Mouse (Mus musculus): ENCODE data around the gene Rhpn2. TPM values are rescaled to one million over a fixed set of nuclear protein-coding genes. Genes with fewer than 3 reads are reported as not detected.

The Rhpn2 gene
- polyA plus RNA-seq, 1 experiment from 2014 or later, result 74.7 TPM

DNA sequence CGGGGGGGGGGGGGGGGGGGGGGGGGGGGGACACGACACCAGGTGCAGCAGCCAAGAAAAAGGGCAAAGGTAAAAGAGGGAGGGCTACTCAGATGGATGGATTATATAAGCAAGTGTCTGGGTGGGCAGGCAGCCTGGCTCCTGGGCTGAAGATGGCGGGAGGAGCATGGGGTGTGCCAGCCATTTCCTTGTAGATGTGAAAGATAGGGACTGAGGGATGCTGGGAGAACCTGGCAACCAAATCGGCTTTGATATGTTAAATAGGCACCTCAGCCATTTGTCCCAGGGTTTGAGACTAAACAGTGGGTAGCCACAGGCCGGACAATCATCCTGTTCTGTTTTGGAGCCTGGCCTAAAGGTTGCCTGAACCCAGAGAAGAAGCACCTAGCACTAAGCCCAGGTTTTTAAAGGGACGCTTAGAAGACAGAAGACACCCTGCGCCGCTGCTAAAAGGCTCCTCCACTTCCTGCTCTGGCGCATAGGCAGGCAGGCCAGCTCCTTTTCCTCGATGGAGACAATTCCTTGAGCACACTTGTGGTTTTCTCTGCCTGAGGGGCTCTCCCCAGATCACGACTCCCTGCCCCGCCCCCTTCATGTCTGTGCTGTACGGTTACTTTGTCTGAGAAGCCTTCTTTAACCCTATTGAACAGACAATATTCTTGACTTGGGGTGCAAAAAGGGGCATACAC lies 11.1 kb upstream of the Rhpn2 start:
- WGBS, result 9% methylated on average over 11 of the region's 13 CpGs
- no peak overlapping the region for H3K4me3 ChIP-seq (replicated peaks)
- H3K9me3 ChIP-seq, result no peaks in the 10 kb centered on the region
- no peak overlapping the region for H3K27ac ChIP-seq
- H3K9ac ChIP-seq, result 0 out of 2 replicates have a peak overlapping the region, but pooled peaks have one; percentile 15
- 0 out of 2 replicates have a peak, but pooled peaks have one; percentile 29 for ATAC-seq
- H3K36me3 ChIP-seq, result no peaks in the 10 kb centered on the region
- H3K4me2 ChIP-seq (replicated peaks), result peak overlapping the region; percentile 25; the same call in 1 of the 2 replicates
- H3K4me1 ChIP-seq (replicated peaks), result no peaks in the 10 kb centered on the region
- no peaks in the 10 kb centered on the region for H3K27me3 ChIP-seq (replicated peaks)

DNA sequence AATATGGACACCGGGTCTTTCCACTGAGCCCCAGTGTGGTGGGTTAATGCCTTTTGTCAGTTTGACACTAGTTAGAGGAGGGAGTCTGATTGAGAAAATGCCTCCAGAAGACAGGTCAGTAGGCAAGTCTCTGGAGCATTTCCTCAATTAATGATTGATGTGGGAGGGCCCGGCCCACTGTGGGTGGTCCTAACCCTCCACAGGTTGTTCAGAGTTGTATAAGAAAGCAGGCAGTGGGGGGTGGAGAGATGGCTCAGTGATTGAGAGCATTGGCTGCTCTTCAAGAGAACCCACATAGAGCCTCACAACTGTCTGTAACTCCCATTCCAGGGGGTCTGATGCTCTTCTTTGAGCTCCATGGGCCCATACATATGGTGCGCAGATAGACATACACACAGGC lies 2.4 kb upstream of the Rhpn2 start:
- H3K4me2 ChIP-seq (replicated peaks), result no peak overlapping the region
- no peaks in the 10 kb centered on the region for H3K36me3 ChIP-seq
- H3K27me3 ChIP-seq (replicated peaks), result no peaks in the 10 kb centered on the region; the same call in 1 of the 2 replicates
- ATAC-seq, result no peak
- no peak overlapping the region for H3K27ac ChIP-seq
- no peak overlapping the region for H3K4me3 ChIP-seq (replicated peaks)
- no peaks in the 10 kb centered on the region for H3K9me3 ChIP-seq
- H3K9ac ChIP-seq, result no peak overlapping the region
- H3K4me1 ChIP-seq (replicated peaks), result peaks cover 14% of the 10 kb centered on the region
- 52% methylated on average over 3 of the region's 3 CpGs for WGBS

- H3K9me3 ChIP-seq, result no peaks in the 10 kb centered on the region
- H3K4me3 ChIP-seq (replicated peaks), result peak overlapping the region; percentile 74
- H3K27me3 ChIP-seq (replicated peaks), result no peaks in the 10 kb centered on the region; the same call in 1 of the 2 replicates
- H3K9ac ChIP-seq, result peak overlapping the region; percentile 18
- peaks cover 14% of the 10 kb centered on the region for H3K4me1 ChIP-seq (replicated peaks)
- H3K4me2 ChIP-seq (replicated peaks), result peak overlapping the region; percentile 96
- WGBS, result under 1% methylated on average over 19 of the region's 19 CpGs
- ATAC-seq, result peak; percentile 34
- H3K27ac ChIP-seq, result peak overlapping the region; percentile 74
- H3K36me3 ChIP-seq, result no peaks in the 10 kb centered on the region
These were observed 729 bp upstream of the Rhpn2 start for GRCm38 (mm10) chr7:35333231-35333651.

- Histone ChIP-seq H3K27ac (peak overlapping the region; percentile 89), H3K4me2 (replicated peaks) (peak overlapping the region; percentile 96), H3K36me3 (no peaks in the 10 kb centered on the region), H3K9me3 (no peaks in the 10 kb centered on the region), H3K9ac (peak overlapping the region; percentile 80), H3K4me3 (replicated peaks) (peak overlapping the region; percentile 74), H3K27me3 (replicated peaks) (no peaks in the 10 kb centered on the region; the same call in 1 of the 2 replicates), H3K4me1 (replicated peaks) (peaks cover 14% of the 10 kb centered on the region)
- under 1% methylated on average over 51 of the region's 51 CpGs for WGBS
- peak; percentile 9 for ATAC-seq
These were observed 820 bp downstream of the Rhpn2 start for GRCm38 (mm10) chr7:35334527-35335452.

DNA sequence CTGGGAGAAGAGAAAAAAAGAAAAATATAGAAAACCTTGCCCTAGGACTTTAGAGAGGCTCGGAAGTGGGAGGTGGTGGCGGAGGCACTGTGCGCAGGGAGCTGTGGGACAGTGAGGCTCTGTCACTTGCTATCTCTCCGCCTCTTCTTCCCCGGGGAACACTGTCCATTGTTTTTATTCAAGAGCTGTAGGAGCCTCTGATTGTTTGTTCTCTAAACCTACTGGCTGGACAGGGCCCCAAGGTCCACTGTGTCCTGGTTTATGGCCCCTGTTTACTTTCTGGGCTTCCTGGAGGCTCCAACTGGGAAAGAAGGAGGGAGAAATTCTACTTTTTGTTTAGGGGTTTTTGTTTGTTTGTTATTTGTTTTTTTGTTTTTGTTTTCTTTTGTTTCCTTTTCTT lies 6.2 kb downstream of the Rhpn2 start:
- 35% methylated on average over 5 of the region's 5 CpGs for WGBS
- Histone ChIP-seq H3K4me1 (replicated peaks) (peaks cover under 1% of the 10 kb centered on the region; the same call in 1 of the 2 replicates), H3K27ac (peak overlapping the region; percentile 65; the same call in 1 of the 2 replicates), H3K27me3 (replicated peaks) (no peaks in the 10 kb centered on the region), H3K9ac (no peak overlapping the region), H3K4me2 (replicated peaks) (no peak overlapping the region; the same call in 1 of the 2 replicates), H3K36me3 (no peaks in the 10 kb centered on the region), H3K4me3 (replicated peaks) (no peak overlapping the region), H3K9me3 (no peaks in the 10 kb centered on the region)
- no peak for ATAC-seq

DNA sequence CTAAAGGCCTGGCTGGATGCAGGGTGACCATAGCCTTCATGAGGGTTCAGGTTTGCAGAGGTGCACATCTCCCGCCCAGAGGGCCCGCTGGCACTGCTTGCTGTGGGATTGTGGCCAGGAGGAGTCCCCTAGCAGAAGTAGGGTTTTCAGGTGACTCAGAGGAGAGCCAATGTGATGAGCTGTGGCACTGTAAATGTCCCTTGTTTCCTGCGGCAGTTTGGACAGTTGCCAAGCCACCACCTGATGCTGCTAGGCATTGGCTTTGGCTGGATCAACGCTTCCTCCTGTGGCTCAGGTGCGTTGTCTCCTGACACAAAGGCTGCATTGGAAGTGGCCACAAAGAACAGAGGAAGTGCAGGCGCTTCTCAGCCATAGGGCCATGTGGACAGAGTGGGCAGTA lies 7.3 kb downstream of the Rhpn2 start:
- Histone ChIP-seq H3K9me3 (no peaks in the 10 kb centered on the region), H3K27me3 (replicated peaks) (no peaks in the 10 kb centered on the region), H3K36me3 (no peaks in the 10 kb centered on the region), H3K4me3 (replicated peaks) (no peak overlapping the region), H3K4me2 (replicated peaks) (no peak overlapping the region; the same call in 1 of the 2 replicates), H3K9ac (no peak overlapping the region), H3K4me1 (replicated peaks) (no peaks in the 10 kb centered on the region; the same call in 1 of the 2 replicates), H3K27ac (peak overlapping the region; percentile 65)
- 66% methylated on average over 6 of the region's 6 CpGs for WGBS
- peak; percentile 64 for ATAC-seq

- no peak overlapping the region for H3K4me2 ChIP-seq (replicated peaks)
- H3K27me3 ChIP-seq (replicated peaks), result no peaks in the 10 kb centered on the region
- H3K4me1 ChIP-seq (replicated peaks), result no peaks in the 10 kb centered on the region; the same call in 1 of the 2 replicates
- H3K9ac ChIP-seq, result no peak overlapping the region
- no peaks in the 10 kb centered on the region for H3K36me3 ChIP-seq
- no peak for ATAC-seq
- 46% methylated on average over 4 of the region's 4 CpGs for WGBS
- H3K9me3 ChIP-seq, result no peaks in the 10 kb centered on the region
- peak overlapping the region; percentile 32; the same call in 1 of the 2 replicates for H3K27ac ChIP-seq
- H3K4me3 ChIP-seq (replicated peaks), result no peak overlapping the region
These were observed 8.5 kb downstream of the Rhpn2 start for GRCm38 (mm10) chr7:35342498-35342897.

DNA sequence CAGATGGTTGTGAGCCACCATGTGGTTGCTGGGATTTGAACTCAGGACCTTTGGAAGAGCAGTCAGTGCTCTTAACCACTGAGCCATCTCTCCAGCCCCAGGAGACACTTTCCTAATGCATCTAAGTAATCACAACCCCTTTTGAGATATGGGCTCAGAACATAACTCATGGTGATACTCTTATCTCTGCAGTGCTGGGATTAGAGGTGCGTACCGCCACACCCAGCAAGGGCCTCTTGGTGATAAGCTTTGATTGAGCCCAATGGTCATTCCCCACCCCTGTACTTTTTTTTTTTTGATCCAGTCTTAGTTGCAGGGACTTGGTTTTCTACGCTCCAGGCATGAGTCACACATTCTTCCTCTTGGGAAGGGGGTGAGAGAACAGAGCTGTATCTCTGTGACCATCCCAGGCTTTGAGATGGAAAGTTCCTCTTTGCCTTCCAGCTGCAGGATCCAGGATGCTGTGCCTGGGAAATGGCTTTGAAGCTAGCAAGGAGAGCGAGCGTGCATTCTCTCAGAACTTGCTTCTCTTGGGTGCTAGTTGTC lies 10.9 kb downstream of the Rhpn2 start:
- Histone ChIP-seq H3K4me3 (replicated peaks) (0 out of 2 replicates have a peak overlapping the region, but pooled peaks have one; percentile 4), H3K36me3 (no peaks in the 10 kb centered on the region), H3K9ac (no peak overlapping the region), H3K27me3 (replicated peaks) (no peaks in the 10 kb centered on the region), H3K27ac (peak overlapping the region; percentile 56), H3K4me2 (replicated peaks) (no peak overlapping the region; the same call in 1 of the 2 replicates), H3K9me3 (no peaks in the 10 kb centered on the region), H3K4me1 (replicated peaks) (peaks cover 2% of the 10 kb centered on the region; the same call in 1 of the 2 replicates)
- ATAC-seq, result peak; percentile 76
- 64% methylated on average over 5 of the region's 5 CpGs for WGBS

GRCm38 (mm10) chr7:35347918-35348700 lies 14.1 kb downstream of the Rhpn2 start:
- peak; percentile 75 for ATAC-seq
- Histone ChIP-seq H3K4me3 (replicated peaks) (no peak overlapping the region), H3K9ac (no peak overlapping the region), H3K27ac (peak overlapping the region; percentile 79), H3K9me3 (no peaks in the 10 kb centered on the region), H3K36me3 (no peaks in the 10 kb centered on the region), H3K4me2 (replicated peaks) (peak overlapping the region; percentile 39), H3K27me3 (replicated peaks) (no peaks in the 10 kb centered on the region), H3K4me1 (replicated peaks) (peaks cover 2% of the 10 kb centered on the region; the same call in 1 of the 2 replicates)
- WGBS, result 44% methylated on average over 17 of the region's 18 CpGs

- Histone ChIP-seq H3K4me2 (replicated peaks) (peak overlapping the region; percentile 22; the same call in 1 of the 2 replicates), H3K27me3 (replicated peaks) (no peaks in the 10 kb centered on the region), H3K9me3 (no peaks in the 10 kb centered on the region), H3K4me1 (replicated peaks) (peaks cover 3% of the 10 kb centered on the region; the same call in 1 of the 2 replicates), H3K27ac (peak overlapping the region; percentile 79), H3K36me3 (no peaks in the 10 kb centered on the region; the same call in 1 of the 2 replicates), H3K9ac (no peak overlapping the region), H3K4me3 (replicated peaks) (no peak overlapping the region)
- no peak for ATAC-seq
- WGBS, result 75% methylated on average over 4 of the region's 4 CpGs
These were observed 15.1 kb downstream of the Rhpn2 start for GRCm38 (mm10) chr7:35349022-35349421.
